Mouse (Mus musculus): ENCODE results near the gene Asah2.
"Not testable (repeated sequence)": the region's sequence is repeated elsewhere in the genome, so short reads cannot be mapped to it uniquely, and the experiment has no call there.

Gene Asah2

GRCm38 (mm10) chr19:32107771-32108306 is at the start of gene Asah2:
TSS of gene Asah2 (minus strand) at chr19:32108211.
- peak; percentile 31 for DNase-seq

- DNase-seq = no peak
Observed at GRCm38 (mm10) chr19:32157045-32157444, 49.0 kb upstream of the Asah2 start.

- no peak for DNase-seq
Observed at GRCm38 (mm10) chr19:32152529-32152928, 44.5 kb upstream of the Asah2 start.

- no peak for DNase-seq
Observed at GRCm38 (mm10) chr19:32148710-32149109, 40.7 kb upstream of the Asah2 start.

- DNase-seq = no peak
Observed at GRCm38 (mm10) chr19:32142383-32142782, 34.4 kb upstream of the Asah2 start.

GRCm38 (mm10) chr19:32138361-32139088 is 30.5 kb upstream of the Asah2 start:
- no peak for DNase-seq

- DNase-seq = no peak
Observed at GRCm38 (mm10) chr19:32137904-32138303, 29.9 kb upstream of the Asah2 start.

GRCm38 (mm10) chr19:32136888-32137625 is 29.0 kb upstream of the Asah2 start:
- DNase-seq = no peak

- not testable (repeated sequence) for DNase-seq
Observed at GRCm38 (mm10) chr19:32131707-32132488, 23.9 kb upstream of the Asah2 start.

- DNase-seq = no peak
Observed at GRCm38 (mm10) chr19:32129281-32129680, 21.3 kb upstream of the Asah2 start.

- no peak for DNase-seq
Observed at GRCm38 (mm10) chr19:32127180-32127850, 19.3 kb upstream of the Asah2 start.

GRCm38 (mm10) chr19:32124155-32124554 is 16.1 kb upstream of the Asah2 start:
- DNase-seq = no peak

GRCm38 (mm10) chr19:32123196-32123595 is 15.2 kb upstream of the Asah2 start:
- no peak for DNase-seq

GRCm38 (mm10) chr19:32120798-32121197 is 12.8 kb upstream of the Asah2 start:
- DNase-seq = no peak

- no peak for DNase-seq
Observed at GRCm38 (mm10) chr19:32119666-32120065, 11.7 kb upstream of the Asah2 start.

GRCm38 (mm10) chr19:32118496-32118895 is 10.5 kb upstream of the Asah2 start:
- no peak for DNase-seq

- no peak for DNase-seq
Observed at GRCm38 (mm10) chr19:32117484-32118018, 9.5 kb upstream of the Asah2 start.

- DNase-seq = no peak
Observed at GRCm38 (mm10) chr19:32111866-32112790, 4.1 kb upstream of the Asah2 start.

- DNase-seq = no peak
Observed at GRCm38 (mm10) chr19:32106750-32107149, 1.3 kb downstream of the Asah2 start.

GRCm38 (mm10) chr19:32104217-32104616 is 3.8 kb downstream of the Asah2 start:
- DNase-seq = no peak

GRCm38 (mm10) chr19:32102976-32103300 is 5.1 kb downstream of the Asah2 start:
- no peak for DNase-seq

Measured in cerebellum, adult 8-10 months (tissue).